Mouse (Mus musculus) liver, embryonic 13.5 days (tissue): Measurements from ENCODE around the gene Gabrr2. TPM values are rescaled to one million over a fixed set of nuclear protein-coding genes. Genes with fewer than 3 reads are reported as not detected.

Source experiments
- ATAC-seq: fragments of 200-750 bp; cut with Nextera tagmentation; 2 replicates; pipeline ENCODE4 v1.8.0; 2017; ENCODE audit warnings: low read depth, mild to moderate bottlenecking, moderate number of reproducible peaks, moderate library complexity
- DNase-seq: peaks from one replicate; pipeline ENCODE4 v3.0.0; 2022
- H3K27ac ChIP-seq: fragments of 300-500 bp; sonication (generic); 2 replicates; pipeline ENCODE4 v1.5.1; 2015; ENCODE audit warnings: moderate library complexity, mild to moderate bottlenecking, inconsistent platforms
- H3K27me3 ChIP-seq: fragments of 300-500 bp; sonication (generic); 2 replicates; pipeline ENCODE4 v1.6.1; 2015; ENCODE audit warnings: mild to moderate bottlenecking, inconsistent platforms
- H3K36me3 ChIP-seq: fragments of 300-500 bp; sonication (generic); 2 replicates; pipeline ENCODE4 v1.6.1; 2015; ENCODE audit warnings: mild to moderate bottlenecking, inconsistent platforms
- H3K4me1 ChIP-seq: fragments of 300-500 bp; sonication (generic); replicated peaks from 2 replicates; pipeline ENCODE4 v1.6.1; 2015; ENCODE audit warnings: inconsistent platforms
- H3K4me2 ChIP-seq: fragments of 300-500 bp; sonication (generic); 2 replicates; pipeline ENCODE4 v1.6.1; 2015; ENCODE audit warnings: inconsistent platforms, mild to moderate bottlenecking, moderate library complexity
- H3K4me3 ChIP-seq: fragments of 300-500 bp; sonication (generic); replicated peaks from 2 replicates; pipeline ENCODE4 v1.5.1; 2015; ENCODE audit warnings: mild to moderate bottlenecking, inconsistent platforms
- H3K9ac ChIP-seq: fragments of 300-500 bp; sonication (generic); 2 replicates; pipeline ENCODE4 v1.6.1; 2015; ENCODE audit warnings: mild to moderate bottlenecking, inconsistent platforms
- H3K9me3 ChIP-seq: fragments of 300-500 bp; sonication (generic); replicated peaks from 2 replicates; pipeline ENCODE4 v1.6.1; 2016; ENCODE audit warnings: inconsistent platforms
- WGBS: fragments of 180-500 bp; shearing (Covaris S2); methylation state at CpG from one replicate; pipeline ENCODE4 v1.1.7; 2015; ENCODE audit not compliant: insufficient replicate concordance; 5-methylcytosine and 5-hydroxymethylcytosine counted together
- polyA plus RNA-seq: library from polyadenylated mRNA; unstranded; fragments of >200 nt; fragmentation: Nextera tagmentation; extraction: Ambion mirVana; gene quantifications from 2 replicates; pipeline ENCODE4 v1.2.1, GENCODE M21; 2015

Gene Gabrr2
- polyA plus RNA-seq, 1 experiment from 2014 or later: not detected

DNA sequence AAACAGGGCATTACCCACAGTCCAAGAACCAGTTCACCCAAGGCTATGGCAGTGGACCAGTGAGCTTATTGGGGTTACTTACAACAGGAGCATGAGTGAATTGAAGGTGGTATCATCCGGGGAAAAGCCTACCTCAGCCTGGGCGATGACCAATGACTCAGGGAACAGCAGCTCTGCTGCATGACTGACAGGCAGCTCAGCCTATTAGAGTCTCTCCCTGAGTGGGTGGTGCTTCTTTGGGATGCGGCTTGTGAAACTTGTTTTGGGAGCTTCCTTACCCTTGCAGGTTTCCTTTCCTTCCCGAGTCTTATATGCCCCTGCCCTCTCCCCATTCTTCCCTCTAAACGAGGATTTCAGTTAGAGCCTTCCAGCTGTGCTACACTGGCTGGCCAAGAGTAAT lies 10.1 kb upstream of the Gabrr2 start:
- DNase-seq: no peak
- no peak overlapping the region for H3K4me2 ChIP-seq
- no peaks in the 10 kb centered on the region for H3K9me3 ChIP-seq
- WGBS: 86% methylated on average over 5 of the region's 5 CpGs
- no peak for ATAC-seq
- peaks cover 40% of the 10 kb centered on the region for H3K36me3 ChIP-seq
- no peak overlapping the region for H3K4me3 ChIP-seq
- no peak overlapping the region for H3K9ac ChIP-seq
- no peak overlapping the region for H3K27ac ChIP-seq
- no peaks in the 10 kb centered on the region for H3K27me3 ChIP-seq
- no peaks in the 10 kb centered on the region for H3K4me1 ChIP-seq

DNA sequence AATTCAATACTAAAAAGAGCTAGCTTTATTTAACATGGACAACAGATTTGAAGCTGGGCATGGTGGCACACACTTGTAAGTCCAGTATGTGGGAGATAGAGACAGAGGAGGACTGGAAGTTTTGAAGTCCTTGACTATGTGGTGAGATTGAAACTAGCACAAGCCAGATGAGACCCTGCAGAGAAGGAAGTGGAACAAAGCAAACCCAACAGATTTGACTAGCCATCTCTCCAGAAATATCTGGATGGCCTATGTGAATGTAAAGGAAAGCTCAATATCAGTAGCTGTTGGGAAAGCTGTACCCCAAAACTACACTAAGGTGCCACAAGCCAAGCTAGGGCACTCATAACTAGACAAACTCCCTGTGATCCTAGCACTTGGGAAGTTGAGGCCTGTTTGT lies 8.4 kb upstream of the Gabrr2 start:
- H3K9ac ChIP-seq: no peak overlapping the region
- H3K4me3 ChIP-seq: no peak overlapping the region
- DNase-seq (no peak), ATAC-seq (no peak)
- H3K27ac ChIP-seq: no peak overlapping the region
- no peaks in the 10 kb centered on the region for H3K27me3 ChIP-seq
- peaks cover 27% of the 10 kb centered on the region for H3K36me3 ChIP-seq
- H3K9me3 ChIP-seq: no peaks in the 10 kb centered on the region
- no peak overlapping the region for H3K4me2 ChIP-seq
- H3K4me1 ChIP-seq: no peaks in the 10 kb centered on the region

DNA sequence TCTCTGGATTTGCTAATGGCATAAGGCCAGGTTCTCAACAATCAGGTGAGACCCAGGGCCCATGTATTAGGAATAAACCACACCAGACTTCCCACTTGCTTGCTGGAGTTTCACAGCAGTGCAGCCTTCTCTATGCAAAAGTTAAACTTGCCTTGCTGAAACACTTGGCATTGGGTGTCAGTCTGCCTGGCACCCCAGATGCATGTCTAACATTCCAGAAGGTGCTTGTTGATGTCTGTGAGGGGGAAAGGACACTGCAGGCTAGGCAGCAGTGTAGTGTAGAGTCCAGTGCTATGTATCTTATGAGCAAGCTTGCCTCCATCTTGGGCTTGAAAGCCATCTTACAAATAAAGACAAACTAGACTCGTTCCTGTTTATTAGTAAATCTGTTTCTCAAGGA lies 6.5 kb upstream of the Gabrr2 start:
- H3K9me3 ChIP-seq: no peaks in the 10 kb centered on the region
- no peaks in the 10 kb centered on the region for H3K27me3 ChIP-seq
- DNase-seq: no peak
- H3K27ac ChIP-seq: no peak overlapping the region
- no peak overlapping the region for H3K4me3 ChIP-seq
- H3K9ac ChIP-seq: no peak overlapping the region
- H3K36me3 ChIP-seq: peaks cover 14% of the 10 kb centered on the region
- no peaks in the 10 kb centered on the region for H3K4me1 ChIP-seq
- 60% methylated on average over 1 of the region's 1 CpGs for WGBS
- ATAC-seq: no peak
- H3K4me2 ChIP-seq: no peak overlapping the region

DNA sequence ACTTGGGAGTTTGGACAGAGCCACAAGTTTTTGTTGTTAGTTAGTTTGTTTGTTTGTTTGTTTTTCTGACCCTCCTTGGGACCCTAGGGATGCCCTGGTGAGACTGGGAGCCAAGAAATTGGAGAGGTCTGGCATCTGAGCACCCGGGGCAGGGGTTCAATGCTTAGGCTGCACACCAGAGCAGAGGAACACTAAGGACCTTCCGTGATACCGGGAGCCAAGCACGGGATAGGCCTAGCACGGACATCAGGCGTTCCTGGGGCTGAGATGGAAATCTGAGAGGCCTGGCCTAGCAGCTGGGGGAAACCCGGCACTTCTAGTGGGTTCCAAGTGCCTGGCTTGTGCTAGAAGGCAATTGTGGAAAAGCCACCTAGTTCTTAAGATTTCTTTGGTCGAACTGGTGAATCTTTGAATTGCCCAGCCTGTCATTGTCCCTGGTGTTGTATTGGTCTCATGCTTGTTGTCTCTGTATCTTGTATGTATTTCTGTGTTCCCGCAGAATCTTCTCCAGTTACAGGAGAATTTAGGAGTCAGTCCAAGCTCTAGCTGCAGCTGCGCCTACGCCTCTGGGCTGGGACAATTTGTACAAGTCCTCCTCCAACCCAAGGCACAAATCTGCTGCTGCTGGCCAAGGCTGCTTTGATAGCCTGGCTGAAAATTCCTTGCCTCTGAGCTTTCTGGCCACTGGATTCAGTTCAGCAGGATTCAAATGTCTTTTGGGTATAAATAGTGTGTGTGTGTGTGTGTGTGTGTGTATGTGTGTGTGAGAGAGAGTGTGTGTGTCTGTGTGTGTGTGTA lies 4.7 kb upstream of the Gabrr2 start:
- Histone ChIP-seq H3K27me3 (no peaks in the 10 kb centered on the region), H3K36me3 (no peaks in the 10 kb centered on the region), H3K9ac (no peak overlapping the region), H3K9me3 (no peaks in the 10 kb centered on the region), H3K4me3 (no peak overlapping the region), H3K4me1 (no peaks in the 10 kb centered on the region), H3K4me2 (no peak overlapping the region), H3K27ac (no peak overlapping the region)
- DNase-seq (no peak), ATAC-seq (no peak)
- WGBS: 70% methylated on average over 11 of the region's 11 CpGs

DNA sequence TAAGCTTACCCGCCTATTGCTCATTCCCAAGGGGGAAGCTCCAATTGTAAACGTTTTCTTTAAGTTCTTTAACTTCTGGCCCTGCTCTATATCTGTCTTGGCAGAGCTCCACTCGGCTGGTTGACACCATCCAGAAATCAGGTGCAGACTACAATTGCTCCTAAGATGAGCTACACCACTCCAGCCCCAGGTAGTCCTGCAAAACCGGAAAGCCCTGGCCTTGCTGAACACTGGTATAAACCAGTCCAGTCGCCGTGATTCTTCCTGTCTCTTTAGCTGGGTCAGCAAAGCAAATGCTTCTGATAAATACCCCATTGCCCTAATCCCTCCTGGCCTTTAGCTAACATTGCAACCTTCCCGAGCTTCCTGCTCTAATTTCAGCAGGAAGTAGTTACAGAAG lies 1.6 kb upstream of the Gabrr2 start:
- H3K27me3 ChIP-seq: no peaks in the 10 kb centered on the region
- no peaks in the 10 kb centered on the region for H3K9me3 ChIP-seq
- no peak for ATAC-seq
- H3K27ac ChIP-seq: no peak overlapping the region
- WGBS: 36% methylated on average over 7 of the region's 7 CpGs
- no peaks in the 10 kb centered on the region for H3K36me3 ChIP-seq
- no peak overlapping the region for H3K9ac ChIP-seq
- H3K4me3 ChIP-seq: no peak overlapping the region
- H3K4me1 ChIP-seq: no peaks in the 10 kb centered on the region
- no peak for DNase-seq
- H3K4me2 ChIP-seq: no peak overlapping the region

DNA sequence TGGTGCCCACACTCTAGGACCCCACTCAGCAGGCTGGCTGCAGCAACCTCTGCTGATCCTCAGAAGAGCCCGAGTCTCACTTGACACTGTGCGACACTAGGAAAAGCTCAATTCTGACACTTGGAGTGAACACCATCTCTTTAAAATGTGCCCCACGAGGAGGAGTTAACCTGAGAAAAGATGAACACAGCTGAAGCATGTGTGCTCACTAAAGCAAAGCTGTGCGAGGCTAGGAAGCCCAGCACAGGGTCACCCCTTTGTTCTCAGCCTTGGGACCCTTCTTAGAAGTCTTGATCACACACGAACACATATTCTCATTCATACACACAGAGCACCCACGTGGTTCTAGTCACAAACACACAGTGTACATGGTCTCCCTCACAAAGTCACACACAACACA lies 2.2 kb downstream of the Gabrr2 start:
- Histone ChIP-seq H3K4me2 (no peak overlapping the region), H3K4me1 (no peaks in the 10 kb centered on the region), H3K27me3 (no peaks in the 10 kb centered on the region), H3K36me3 (no peaks in the 10 kb centered on the region), H3K27ac (no peak overlapping the region), H3K9me3 (no peaks in the 10 kb centered on the region), H3K9ac (no peak overlapping the region), H3K4me3 (no peak overlapping the region)
- ATAC-seq (no peak), DNase-seq (no peak)
- 68% methylated on average over 6 of the region's 6 CpGs for WGBS

DNA sequence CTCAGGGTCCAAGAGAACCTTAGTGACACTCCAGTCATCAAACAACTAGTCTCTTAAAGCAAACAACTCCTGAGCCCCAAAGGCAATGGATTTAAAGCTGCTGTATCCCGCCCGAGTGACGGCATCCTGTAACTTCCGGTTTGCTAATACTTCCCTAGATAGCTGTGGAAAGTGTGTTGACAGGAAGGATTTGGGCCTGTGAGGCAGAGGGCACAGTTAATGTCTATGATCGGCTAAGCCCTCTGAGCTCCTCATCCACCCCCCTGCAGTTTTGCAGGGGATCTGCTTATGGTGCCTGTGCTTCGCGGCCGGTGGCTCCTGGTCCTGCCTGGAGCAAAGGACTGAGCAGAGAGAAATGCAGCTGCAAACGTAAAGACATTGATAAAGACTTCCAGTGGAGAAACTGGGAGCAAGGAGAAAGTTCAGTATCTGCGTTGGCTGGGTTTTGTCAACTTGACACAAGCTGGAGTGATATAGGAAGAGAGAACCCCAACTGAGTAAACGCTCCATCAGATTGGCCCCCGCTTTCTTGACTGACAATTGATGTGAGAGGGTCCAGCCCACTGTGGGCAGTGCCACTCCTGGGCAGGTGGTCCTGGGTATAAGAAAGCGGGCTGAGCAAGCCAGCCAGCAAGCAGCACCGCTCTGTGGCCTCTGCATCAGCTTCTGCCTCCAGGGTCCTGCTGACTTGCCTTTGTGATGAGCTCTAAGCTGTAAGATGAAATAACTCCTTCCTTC lies 3.6 kb downstream of the Gabrr2 start:
- no peaks in the 10 kb centered on the region for H3K4me1 ChIP-seq
- no peaks in the 10 kb centered on the region for H3K36me3 ChIP-seq
- H3K27ac ChIP-seq: no peak overlapping the region; the same call in 1 of the 2 replicates
- H3K27me3 ChIP-seq: no peaks in the 10 kb centered on the region
- DNase-seq (no peak), ATAC-seq (no peak)
- WGBS: 53% methylated on average over 14 of the region's 14 CpGs
- H3K9ac ChIP-seq: no peak overlapping the region
- 0 out of 2 replicates have a peak overlapping the region, but pooled peaks have one; percentile 8 for H3K4me2 ChIP-seq
- no peaks in the 10 kb centered on the region for H3K9me3 ChIP-seq
- H3K4me3 ChIP-seq: no peak overlapping the region

DNA sequence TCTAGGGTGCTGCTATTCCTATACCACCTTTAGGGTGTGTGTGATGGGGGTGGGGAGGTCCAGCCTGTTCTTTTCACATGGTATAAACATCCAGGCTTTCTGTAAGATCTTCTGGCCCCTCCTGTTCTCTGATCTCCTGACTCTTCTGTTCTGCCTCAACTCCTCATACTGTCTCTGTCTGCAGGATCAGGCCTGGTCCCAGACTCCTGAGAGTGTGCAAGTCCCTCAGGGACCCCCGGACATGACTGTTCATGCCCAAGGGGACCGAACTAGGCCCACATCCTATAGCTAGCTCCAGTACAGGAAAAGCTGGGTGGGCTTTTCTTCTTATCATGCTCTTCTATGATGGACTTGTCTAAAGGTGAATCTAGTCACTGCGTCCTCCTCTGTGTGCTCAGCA lies 4.5 kb downstream of the Gabrr2 start:
- DNase-seq: no peak
- no peak overlapping the region for H3K9ac ChIP-seq
- no peak overlapping the region for H3K27ac ChIP-seq
- H3K4me3 ChIP-seq: no peak overlapping the region
- H3K4me1 ChIP-seq: peaks cover 7% of the 10 kb centered on the region
- H3K36me3 ChIP-seq: no peaks in the 10 kb centered on the region
- H3K4me2 ChIP-seq: no peak overlapping the region
- WGBS: 66% methylated on average over 3 of the region's 3 CpGs
- ATAC-seq: no peak
- H3K27me3 ChIP-seq: no peaks in the 10 kb centered on the region
- no peaks in the 10 kb centered on the region for H3K9me3 ChIP-seq

DNA sequence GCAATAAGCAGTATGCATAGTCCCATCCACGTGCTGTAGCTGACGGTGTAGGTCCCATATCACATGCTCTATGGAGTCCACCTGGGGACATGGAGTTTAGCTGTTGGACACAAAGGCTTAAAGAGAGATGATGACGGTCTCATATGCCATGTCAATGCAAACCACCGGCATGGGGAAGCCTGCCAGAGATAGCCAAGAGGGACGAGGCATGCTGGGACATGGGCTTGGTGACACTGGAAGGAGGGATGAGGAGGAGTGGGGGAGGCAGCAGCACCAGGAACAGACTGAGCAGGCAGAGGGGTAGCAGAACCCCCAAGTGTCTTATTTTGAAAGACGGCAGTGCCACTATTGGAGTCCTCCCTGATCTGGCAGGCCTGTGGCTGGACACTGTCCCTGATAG lies 5.0 kb downstream of the Gabrr2 start:
- no peak overlapping the region for H3K27ac ChIP-seq
- no peak for ATAC-seq
- no peaks in the 10 kb centered on the region for H3K36me3 ChIP-seq
- no peak overlapping the region for H3K9ac ChIP-seq
- DNase-seq: no peak
- no peak overlapping the region for H3K4me2 ChIP-seq
- 68% methylated on average over 6 of the region's 6 CpGs for WGBS
- no peak overlapping the region for H3K4me3 ChIP-seq
- H3K9me3 ChIP-seq: no peaks in the 10 kb centered on the region
- peaks cover 12% of the 10 kb centered on the region for H3K4me1 ChIP-seq
- no peaks in the 10 kb centered on the region for H3K27me3 ChIP-seq

DNA sequence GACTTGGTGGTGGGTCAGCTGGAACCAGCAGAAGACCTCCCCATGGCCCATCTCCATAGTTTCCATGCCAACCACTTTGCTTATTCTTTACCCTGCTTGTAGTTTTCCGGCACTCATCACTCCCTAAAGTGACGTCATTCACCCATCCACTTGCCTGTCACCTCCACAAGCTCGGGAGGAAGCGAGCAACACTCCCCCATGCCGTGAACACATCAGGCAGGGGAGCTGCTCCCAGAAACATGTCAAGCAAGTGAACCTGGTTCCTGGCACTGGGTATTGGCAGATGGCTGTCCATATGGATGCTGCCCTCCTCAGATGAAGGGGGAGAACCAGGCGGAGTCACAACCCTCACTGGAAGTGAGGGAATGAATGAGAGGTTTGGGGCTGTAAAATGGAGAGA lies 6.1 kb downstream of the Gabrr2 start:
- H3K27ac ChIP-seq: no peak overlapping the region
- H3K4me3 ChIP-seq: no peak overlapping the region
- no peak overlapping the region for H3K4me2 ChIP-seq

DNA sequence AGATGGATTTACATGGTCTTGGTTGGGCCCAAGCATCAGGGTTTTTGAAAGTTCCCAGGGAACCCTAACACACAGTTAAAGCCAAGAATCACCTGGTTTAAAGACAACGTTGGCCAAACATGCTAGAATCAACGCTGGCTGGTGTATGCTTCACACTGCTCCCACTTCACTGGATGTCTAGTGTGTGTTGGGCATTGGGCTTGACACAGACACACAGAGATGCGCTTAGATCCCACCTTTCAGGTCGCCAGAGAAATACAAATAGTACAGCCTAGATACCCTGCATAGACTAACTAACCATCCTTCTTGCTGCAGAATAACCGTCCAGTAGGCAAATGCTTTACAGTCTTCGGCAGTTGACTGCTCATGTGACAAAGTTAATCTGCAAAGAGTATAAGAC lies 7.5 kb downstream of the Gabrr2 start:
- WGBS: 72% methylated on average over 6 of the region's 6 CpGs
- no peak for DNase-seq
- no peak for ATAC-seq
- Histone ChIP-seq H3K27me3 (no peaks in the 10 kb centered on the region), H3K9me3 (no peaks in the 10 kb centered on the region), H3K4me3 (no peak overlapping the region), H3K36me3 (no peaks in the 10 kb centered on the region), H3K4me2 (no peak overlapping the region), H3K27ac (no peak overlapping the region), H3K9ac (no peak overlapping the region), H3K4me1 (peaks cover 17% of the 10 kb centered on the region)

More for the DNA sequence above, 6.1 kb downstream of the Gabrr2 start:
- H3K36me3 ChIP-seq: no peaks in the 10 kb centered on the region
- peaks cover 17% of the 10 kb centered on the region for H3K4me1 ChIP-seq
- no peak overlapping the region for H3K9ac ChIP-seq
- DNase-seq (no peak), ATAC-seq (no peak)
- WGBS: 58% methylated on average over 6 of the region's 6 CpGs
- no peaks in the 10 kb centered on the region for H3K27me3 ChIP-seq
- H3K9me3 ChIP-seq: no peaks in the 10 kb centered on the region

DNA sequence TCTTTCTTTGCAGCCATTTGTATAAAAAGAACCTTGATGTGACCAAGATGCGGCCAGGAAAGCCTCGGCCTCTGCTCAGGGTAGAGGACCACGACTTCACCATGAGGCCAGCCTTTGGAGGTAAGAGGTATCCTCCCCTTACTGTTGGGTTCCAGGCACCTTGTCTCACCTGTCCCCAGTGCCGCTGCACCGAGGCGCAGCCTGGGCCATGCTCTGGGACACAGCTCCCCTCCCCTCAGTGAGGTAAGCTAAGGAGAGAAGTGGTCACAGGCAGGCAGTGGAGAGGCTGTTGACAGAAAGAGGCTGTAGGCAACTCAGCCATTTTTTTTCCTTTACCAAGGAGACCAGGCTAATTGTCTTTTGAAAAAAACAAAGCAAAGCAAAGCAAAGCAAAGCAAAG lies 8.5 kb downstream of the Gabrr2 start:
- DNase-seq: no peak
- 81% methylated on average over 6 of the region's 6 CpGs for WGBS

More for the DNA sequence above, 8.5 kb downstream of the Gabrr2 start:
- peaks cover 17% of the 10 kb centered on the region for H3K4me1 ChIP-seq
- H3K4me2 ChIP-seq: no peak overlapping the region
- no peaks in the 10 kb centered on the region for H3K9me3 ChIP-seq
- ATAC-seq: no peak
- H3K36me3 ChIP-seq: no peaks in the 10 kb centered on the region
- H3K9ac ChIP-seq: no peak overlapping the region
- H3K27me3 ChIP-seq: no peaks in the 10 kb centered on the region
- H3K4me3 ChIP-seq: no peak overlapping the region
- no peak overlapping the region for H3K27ac ChIP-seq
